Mouse (Mus musculus) liver, embryonic 14.5 days (tissue): Measurements from ENCODE around the gene Whrn.

Source experiments
- CTCF ChIP-seq: IDR thresholded peaks from 2 replicates; pipeline ENCODE4 v1.5.1; 2016; ENCODE audit warnings: antibody characterized with exemption, low read depth, control low read depth
- EP300 ChIP-seq: IDR thresholded peaks from 2 replicates; pipeline ENCODE4 v1.6.1; 2016; ENCODE audit warnings: antibody characterized with exemption, low read depth

DNA sequence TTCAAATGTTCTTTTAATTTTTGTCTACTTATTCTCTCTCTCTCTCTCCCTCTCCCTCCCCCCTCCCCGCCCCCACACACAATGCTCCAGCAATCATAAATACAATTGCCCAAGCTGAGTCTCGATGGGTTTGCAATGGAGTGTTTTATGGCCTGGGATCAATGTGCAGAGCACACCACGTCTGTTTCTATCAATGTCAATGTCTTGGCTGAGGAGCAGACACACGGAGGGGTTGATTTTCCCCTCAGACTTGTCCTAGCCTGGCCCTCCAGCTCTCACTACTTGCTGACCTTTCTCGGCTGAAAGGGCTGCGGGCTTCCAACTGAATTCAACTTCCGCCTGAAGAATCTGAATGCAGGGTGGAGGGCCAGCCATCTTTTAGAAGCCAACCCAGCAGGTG is 12.1 kb downstream of the Whrn start:
- TF ChIP-seq CTCF = no peak
- TF ChIP-seq EP300 = no peak
